ENCODE assay signal across 15 mouse cellular contexts in the genomic region with DNA sequence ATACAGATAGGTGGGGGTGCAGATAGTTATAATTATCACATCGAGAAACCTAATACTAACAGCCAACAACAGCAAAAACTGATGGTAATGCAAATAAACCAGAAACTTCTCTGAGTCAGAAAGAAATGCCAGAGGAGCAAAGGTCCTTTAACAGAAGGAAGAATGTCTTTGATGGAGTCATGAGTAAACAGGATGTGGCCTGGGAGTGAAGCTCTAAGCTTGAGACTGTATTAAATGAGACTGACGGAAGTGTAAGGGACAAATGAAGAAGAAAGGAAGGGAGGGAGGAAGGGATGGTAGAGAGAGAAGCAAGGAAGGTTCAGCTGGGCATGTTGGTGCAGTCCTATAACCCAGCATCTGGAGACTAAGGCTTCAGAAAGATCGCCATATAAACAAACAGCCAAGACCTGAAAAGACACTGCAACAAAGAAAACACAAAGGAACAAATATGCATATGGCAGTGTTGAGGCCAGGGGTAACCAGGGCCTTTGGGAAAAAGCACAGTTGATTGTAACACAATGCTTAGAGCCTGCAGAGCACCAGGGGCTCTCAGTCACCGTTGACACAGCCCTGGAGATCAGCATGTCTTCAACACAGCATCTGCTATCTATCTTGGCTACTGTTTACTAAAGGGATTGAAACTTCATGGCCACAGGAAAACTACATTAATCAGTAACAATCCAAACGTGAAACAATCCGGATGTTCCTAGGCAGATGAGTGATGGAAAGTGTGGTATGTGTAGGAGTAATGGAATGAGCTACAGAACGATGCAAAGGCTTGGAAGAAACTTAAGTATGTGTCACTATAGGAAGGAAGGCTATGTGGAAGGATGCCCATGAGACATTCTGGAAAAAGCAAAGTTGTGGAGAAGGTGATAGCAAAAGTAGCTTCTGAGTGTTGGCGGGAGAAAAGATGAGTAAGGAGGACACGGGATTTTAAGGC.
DNase-seq lines count a peak whose midpoint lies in the region; ATAC-seq and TF ChIP-seq lines count a peak whose summit lies in the region.
"Had no signal": no experiment of that assay in that cellular context is flagged by ENCODE, and none has a peak within 500 bp of the region (broad histone marks: within the 10 kb centered on the region; RNA-seq: fewer than 3 reads in every experiment).

No protein-coding gene starts in this region.

- no peaks in the 10 kb centered on the region for H3K27me3 ChIP-seq in kidney, embryonic 16.5 days (ENCODE audit: insufficient read depth, low read length)
- no peaks in the 10 kb centered on the region for H3K27me3 ChIP-seq in small intestine, adult 2 months (ENCODE audit: control insufficient read depth, insufficient read depth, low read length)
- no peaks in the 10 kb centered on the region for H3K27me3 ChIP-seq in heart, embryonic 11.5 days (ENCODE audit: control insufficient read depth, insufficient read depth, low read length)
- H3K27me3 ChIP-seq: liver, embryonic 15.5 days; midbrain, embryonic 12.5 days had no signal

- H3K9me3 ChIP-seq in kidney, embryonic 16.5 days (ENCODE audit: low read length), result no peaks in the 10 kb centered on the region
- H3K9me3 ChIP-seq in heart, embryonic 11.5 days (replicated peaks; ENCODE audit: control insufficient read depth, low read length), result no peaks in the 10 kb centered on the region
- H3K9me3 ChIP-seq: embryonic facial prominence, embryonic 10.5 days; forebrain, embryonic 10.5 days; liver, embryonic 15.5 days; midbrain, embryonic 12.5 days had no signal

- H3K9ac ChIP-seq in kidney, embryonic 16.5 days (replicated peaks; ENCODE audit: low read length), result no peak overlapping the region
- no peak overlapping the region for H3K9ac ChIP-seq in heart, embryonic 11.5 days (ENCODE audit: low read depth, low read length)
- H3K9ac ChIP-seq: hindbrain, embryonic 14.5 days; liver, embryonic 15.5 days; midbrain, embryonic 12.5 days had no signal

- no peak for TF ChIP-seq POLR2A in small intestine, adult 2 months (IDR thresholded peaks at IDR 0.05; ENCODE audit: low read depth, low read length)

- ATAC-seq in kidney, embryonic 16.5 days (ENCODE audit: low FRiP score, low TSS enrichment), result no peak
- ATAC-seq in activated CD4-positive, CD25-positive, alpha-beta regulatory T cell, adult 4 months, result peak; percentile 72
- ATAC-seq in heart, embryonic 11.5 days (replicated peaks; ENCODE audit: insufficient number of reproducible peaks, low FRiP score, low TSS enrichment), result no peak
- no peak for ATAC-seq in megakaryocyte, adult 5-6 weeks (ENCODE audit: poor library complexity, severe bottlenecking)

- no peak overlapping the region for H3K4me3 ChIP-seq in kidney, embryonic 16.5 days (ENCODE audit: low read length)
- no peak overlapping the region for H3K4me3 ChIP-seq in small intestine, adult 2 months (ENCODE audit: low read depth, low read length)
- H3K4me3 ChIP-seq in heart, embryonic 11.5 days (ENCODE audit: low read depth, low read length), result no peak overlapping the region
- H3K4me3 ChIP-seq: embryonic facial prominence, embryonic 10.5 days; forebrain, embryonic 10.5 days; gastrocnemius, adult 2 months; liver, embryonic 15.5 days; midbrain, embryonic 12.5 days had no signal

- no peaks in the 10 kb centered on the region for H3K36me3 ChIP-seq in kidney, embryonic 16.5 days (ENCODE audit: insufficient read depth, low read length)
- no peaks in the 10 kb centered on the region for H3K36me3 ChIP-seq in small intestine, adult 2 months (ENCODE audit: control insufficient read depth, insufficient read depth, low read length)
- no peaks in the 10 kb centered on the region for H3K36me3 ChIP-seq in heart, embryonic 11.5 days (ENCODE audit: control insufficient read depth, insufficient read depth, low read length)
- H3K36me3 ChIP-seq: embryonic facial prominence, embryonic 10.5 days; forebrain, embryonic 10.5 days; liver, embryonic 15.5 days; midbrain, embryonic 12.5 days had no signal

- 48% methylated on average over 9 of the region's 9 CpGs for WGBS in kidney, embryonic 16.5 days
- 44% methylated on average over 9 of the region's 9 CpGs for WGBS in small intestine, adult 2 months
- 63% methylated on average over 9 of the region's 9 CpGs for WGBS in heart, embryonic 11.5 days (ENCODE audit: insufficient replicate concordance)

- peak overlapping the region; percentile 67; the same call in 1 of the 2 replicates for H3K27ac ChIP-seq in kidney, embryonic 16.5 days (ENCODE audit: low read length)
- H3K27ac ChIP-seq in small intestine, adult 2 months (ENCODE audit: insufficient read depth, low read depth, low read length), result peak overlapping the region; percentile 9; the same call in 1 of the 2 replicates
- no peak overlapping the region for H3K27ac ChIP-seq in heart, embryonic 11.5 days (ENCODE audit: low read depth, low read length)
- H3K27ac ChIP-seq: embryonic facial prominence, embryonic 10.5 days; forebrain, embryonic 10.5 days; gastrocnemius, adult 2 months; hindbrain, embryonic 14.5 days; liver, embryonic 15.5 days; midbrain, embryonic 12.5 days had no signal

- H3K4me2 ChIP-seq in kidney, embryonic 16.5 days (replicated peaks; ENCODE audit: low read depth, low read length), result no peak overlapping the region
- H3K4me2 ChIP-seq in heart, embryonic 11.5 days, result no peak overlapping the region
- H3K4me2 ChIP-seq: hindbrain, embryonic 14.5 days; liver, embryonic 15.5 days; midbrain, embryonic 12.5 days had no signal

- 0 out of 2 replicates have a peak, but pooled peaks cover 8% of the 10 kb centered on the region for H3K4me1 ChIP-seq in kidney, embryonic 16.5 days (ENCODE audit: insufficient read depth, low read length)
- H3K4me1 ChIP-seq in small intestine, adult 2 months (ENCODE audit: control insufficient read depth, insufficient read depth, insufficient read length, low read length), result no peaks in the 10 kb centered on the region
- H3K4me1 ChIP-seq in heart, embryonic 11.5 days (ENCODE audit: control insufficient read depth, insufficient read depth, low read length), result no peaks in the 10 kb centered on the region
- H3K4me1 ChIP-seq: liver, embryonic 15.5 days had no signal

- DNase-seq in embryo, embryonic 10.5 days (ENCODE audit: low spot score), result peak; percentile 13
- DNase-seq in embryo, embryonic 10 days (ENCODE audit: low spot score), result no peak
- DNase-seq in kidney, postnatal 4 days, result no peak
- DNase-seq: cerebellum, adult 2 months; gastrocnemius, adult 2 months had no signal

- no peak for TF ChIP-seq CTCF in small intestine, adult 2 months (IDR thresholded peaks at IDR 0.05; ENCODE audit: extremely low read depth, insufficient read length, insufficient replicate concordance, low read depth, low read length)
